Comparison of ENCODE assay signal across 7 mouse cellular contexts in the genomic region with DNA sequence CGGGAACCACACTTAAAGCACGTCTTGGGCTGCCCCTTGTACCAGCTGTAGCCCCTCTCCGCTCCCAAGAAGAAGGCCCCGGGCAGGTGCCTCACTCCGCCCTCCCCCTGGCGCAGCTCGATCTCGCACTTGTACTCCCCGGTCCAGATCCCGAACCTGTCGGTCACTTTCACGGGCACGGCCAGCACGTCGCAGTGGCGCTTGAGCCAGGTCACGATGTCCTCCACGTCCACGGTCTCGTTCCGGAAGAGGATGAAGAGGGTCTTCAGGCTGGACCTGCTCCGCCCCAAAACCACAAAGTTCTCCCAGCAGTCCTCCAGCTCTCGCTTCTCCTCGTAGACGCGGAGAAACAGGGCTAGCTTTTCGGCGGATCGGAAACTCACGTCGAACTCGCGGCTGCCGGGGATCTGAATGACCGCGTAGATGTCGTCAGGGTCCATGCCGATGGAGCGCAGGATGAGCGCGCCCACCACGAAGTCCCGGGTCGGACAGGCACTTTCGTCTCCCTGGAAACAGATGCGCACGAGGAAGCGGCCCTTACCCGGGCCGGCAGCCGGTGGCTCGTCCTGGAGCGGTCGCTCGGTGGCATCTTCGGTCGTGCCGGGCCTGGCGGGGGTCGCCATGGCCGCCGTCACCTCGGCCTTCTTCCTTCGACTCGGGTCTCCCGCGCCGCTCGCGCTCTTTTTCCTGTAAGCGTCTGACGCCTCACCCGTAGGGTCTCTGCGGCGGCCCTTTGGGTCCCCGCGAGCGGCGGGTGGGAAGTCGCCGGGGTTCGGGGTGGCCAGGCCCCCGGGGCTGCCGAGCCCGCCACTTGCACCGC. TPM values are rescaled to one million over a fixed set of nuclear protein-coding genes. Genes with fewer than 3 reads are reported as not detected.
DNase-seq lines count a peak whose midpoint lies in the region; ATAC-seq and TF ChIP-seq lines count a peak whose summit lies in the region.

No protein-coding gene starts in this region.

- no peaks in the 10 kb centered on the region for H3K27me3 ChIP-seq in forebrain, embryonic 15.5 days
- H3K27me3 ChIP-seq in intestine, postnatal 0 days (replicated peaks; ENCODE audit: control insufficient read depth, insufficient read depth, low read length) = no peaks in the 10 kb centered on the region
- no peaks in the 10 kb centered on the region for H3K27me3 ChIP-seq in lung, embryonic 14.5 days (ENCODE audit: insufficient read depth, low read length)

- no peaks in the 10 kb centered on the region for H3K36me3 ChIP-seq in forebrain, embryonic 15.5 days
- H3K36me3 ChIP-seq in intestine, postnatal 0 days (ENCODE audit: control insufficient read depth, insufficient read depth) = no peaks in the 10 kb centered on the region
- H3K36me3 ChIP-seq in lung, embryonic 14.5 days (ENCODE audit: insufficient read depth) = 0 out of 2 replicates have a peak, but pooled peaks cover 4% of the 10 kb centered on the region

- no peak for TF ChIP-seq CTCF in intestine, postnatal 0 days (IDR thresholded peaks at IDR 0.05; ENCODE audit: low read depth)
- TF ChIP-seq CTCF in lung, embryonic 14.5 days (IDR thresholded peaks at IDR 0.05; ENCODE audit: low read depth) = no peak

- WGBS in forebrain, embryonic 15.5 days = under 1% methylated on average over 85 of the region's 86 CpGs
- WGBS in intestine, postnatal 0 days = 1% methylated on average over 86 of the region's 86 CpGs
- WGBS in lung, embryonic 14.5 days = under 1% methylated on average over 86 of the region's 86 CpGs

- peak overlapping the region; percentile 97 for H3K27ac ChIP-seq in forebrain, embryonic 15.5 days (replicated peaks)
- peak overlapping the region; percentile 94 for H3K27ac ChIP-seq in intestine, postnatal 0 days (ENCODE audit: low read depth, low read length)
- peak overlapping the region; percentile 99 for H3K27ac ChIP-seq in lung, embryonic 14.5 days (ENCODE audit: low read depth)

- H3K4me1 ChIP-seq in forebrain, embryonic 15.5 days = peaks cover 45% of the 10 kb centered on the region
- H3K4me1 ChIP-seq in intestine, postnatal 0 days (replicated peaks; ENCODE audit: control insufficient read depth, insufficient read depth, low read length) = no peaks in the 10 kb centered on the region; the same call in 1 of the 2 replicates
- H3K4me1 ChIP-seq in lung, embryonic 14.5 days (ENCODE audit: insufficient read depth) = peaks cover 21% of the 10 kb centered on the region

- DNase-seq in right cerebral cortex, postnatal 25 days = peak; percentile 43
- no peak for DNase-seq in right cerebral cortex, adult 18-20 months
- DNase-seq in cerebellum, adult 18-20 months = peak; percentile 48 to 57
- peak; percentile 57 for DNase-seq in lung, embryonic 14.5 days
- DNase-seq in retina, embryonic 14.5 days (ENCODE audit: low spot score) = peak; percentile 54

- ATAC-seq in forebrain, embryonic 15.5 days (replicated peaks) = peak; percentile 21
- ATAC-seq in intestine, postnatal 0 days = peak; percentile 12
- ATAC-seq in lung, embryonic 14.5 days (ENCODE audit: insufficient read depth) = no peak

- H3K4me3 ChIP-seq in forebrain, embryonic 15.5 days = peak overlapping the region; percentile 85
- H3K4me3 ChIP-seq in intestine, postnatal 0 days (ENCODE audit: low read depth, low read length) = peak overlapping the region; percentile 90
- peak overlapping the region; percentile 96 for H3K4me3 ChIP-seq in lung, embryonic 14.5 days (ENCODE audit: low read depth, low read length)

- peak overlapping the region; percentile 93 for H3K4me2 ChIP-seq in forebrain, embryonic 15.5 days (replicated peaks)
- H3K4me2 ChIP-seq in intestine, postnatal 0 days (replicated peaks; ENCODE audit: low read depth) = peak overlapping the region; percentile 86
- H3K4me2 ChIP-seq in lung, embryonic 14.5 days = peak overlapping the region; percentile 96

- peak overlapping the region; percentile 91 for H3K9ac ChIP-seq in forebrain, embryonic 15.5 days (replicated peaks)
- peak overlapping the region; percentile 97 for H3K9ac ChIP-seq in intestine, postnatal 0 days (ENCODE audit: low read depth, low read length)
- H3K9ac ChIP-seq in lung, embryonic 14.5 days = peak overlapping the region; percentile 99

- no peaks in the 10 kb centered on the region for H3K9me3 ChIP-seq in forebrain, embryonic 15.5 days
- no peaks in the 10 kb centered on the region; the same call in 1 of the 2 replicates for H3K9me3 ChIP-seq in intestine, postnatal 0 days (ENCODE audit: control insufficient read depth)
- peaks cover 5% of the 10 kb centered on the region; the same call in 1 of the 2 replicates for H3K9me3 ChIP-seq in lung, embryonic 14.5 days (ENCODE audit: low read depth, low read length)

RNA-seq across cellular contexts. Expression of a gene that starts 0.9 kb away (rescaled TPM):
- 18.7 TPM in 2 replicates for polyA plus RNA-seq in forebrain, embryonic 15.5 days (2015; fragmentation: Nextera tagmentation; extraction: Ambion mirVana)
- 15.7 and 18.1 TPM in 2 replicates for polyA plus RNA-seq in intestine, postnatal 0 days (2015; fragmentation: Nextera tagmentation; extraction: Ambion mirVana)
- polyA plus RNA-seq in lung, embryonic 14.5 days (2014; fragmentation: Nextera tagmentation; extraction: Ambion mirVana) = 38.6 and 42.3 TPM in 2 replicates

RNA-seq across cellular contexts. Expression of a gene that starts 1.4 kb away (rescaled TPM):
- polyA plus RNA-seq in forebrain, embryonic 15.5 days (2015; fragmentation: Nextera tagmentation; extraction: Ambion mirVana) = 2.1 and 3.7 TPM in 2 replicates
- 0.34 and 0.37 TPM in 2 replicates for polyA plus RNA-seq in intestine, postnatal 0 days (2015; fragmentation: Nextera tagmentation; extraction: Ambion mirVana)
- 0.53 and 1.3 TPM in 2 replicates for polyA plus RNA-seq in lung, embryonic 14.5 days (2014; fragmentation: Nextera tagmentation; extraction: Ambion mirVana)

RNA-seq across cellular contexts. Expression of a gene that starts 16.1 kb away (rescaled TPM):
- 17.7 and 18.3 TPM in 2 replicates for polyA plus RNA-seq in forebrain, embryonic 15.5 days (2015; fragmentation: Nextera tagmentation; extraction: Ambion mirVana)
- polyA plus RNA-seq in intestine, postnatal 0 days (2015; fragmentation: Nextera tagmentation; extraction: Ambion mirVana) = 2.8 and 3.1 TPM in 2 replicates
- 17.2 and 19.4 TPM in 2 replicates for polyA plus RNA-seq in lung, embryonic 14.5 days (2014; fragmentation: Nextera tagmentation; extraction: Ambion mirVana)

RNA-seq across cellular contexts. Expression of a gene that starts 37.5 kb away (rescaled TPM):
- polyA plus RNA-seq in forebrain, embryonic 15.5 days (2015; fragmentation: Nextera tagmentation; extraction: Ambion mirVana) = 13.5 and 13.6 TPM in 2 replicates
- polyA plus RNA-seq in intestine, postnatal 0 days (2015; fragmentation: Nextera tagmentation; extraction: Ambion mirVana) = 4.1 and 4.7 TPM in 2 replicates
- polyA plus RNA-seq in lung, embryonic 14.5 days (2014; fragmentation: Nextera tagmentation; extraction: Ambion mirVana) = 0.26 TPM in 1 of 2 replicates, not detected in the other

RNA-seq across cellular contexts. Expression of a gene that starts 50.4 kb away (rescaled TPM):
- polyA plus RNA-seq in forebrain, embryonic 15.5 days (2015; fragmentation: Nextera tagmentation; extraction: Ambion mirVana) = not detected in 2 replicates
- polyA plus RNA-seq in intestine, postnatal 0 days (2015; fragmentation: Nextera tagmentation; extraction: Ambion mirVana) = not detected in 2 replicates
- polyA plus RNA-seq in lung, embryonic 14.5 days (2014; fragmentation: Nextera tagmentation; extraction: Ambion mirVana) = not detected in 2 replicates
